Comparison of ENCODE assay signal across 8 mouse cellular contexts in the genomic region with DNA sequence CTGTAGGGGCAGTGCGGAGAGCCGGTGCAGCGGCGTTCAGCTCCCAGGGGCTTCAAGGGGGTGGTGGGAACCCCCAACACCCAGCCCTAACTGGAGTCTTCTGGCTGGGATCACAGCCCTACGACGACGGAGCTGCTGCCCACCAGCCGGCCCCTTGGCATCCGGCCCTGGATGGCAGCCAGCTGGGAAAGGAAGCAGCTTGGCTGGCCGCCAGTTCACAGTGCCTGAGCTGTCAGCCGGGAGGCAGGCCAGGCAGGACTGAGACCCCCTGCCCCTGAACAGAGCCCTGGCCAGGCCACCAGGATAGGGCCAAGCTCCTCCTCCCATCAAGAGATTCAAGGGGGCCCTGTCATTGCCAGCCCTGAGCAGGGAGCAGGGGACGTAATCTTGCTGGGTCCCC.
DNase-seq lines count a peak whose midpoint lies in the region; ATAC-seq and TF ChIP-seq lines count a peak whose summit lies in the region.

No protein-coding gene starts in this region.

- H3K4me3 ChIP-seq in thymus, adult 2 months (ENCODE audit: control insufficient read depth, insufficient read depth, low read length) = no peak overlapping the region
- no peak overlapping the region for H3K4me3 ChIP-seq in embryonic facial prominence, embryonic 14.5 days (ENCODE audit: low read depth, low read length)
- no peak overlapping the region for H3K4me3 ChIP-seq in heart, embryonic 11.5 days (ENCODE audit: low read depth, low read length)
- H3K4me3 ChIP-seq in kidney, embryonic 14.5 days (ENCODE audit: low read length) = no peak overlapping the region
- no peak overlapping the region for H3K4me3 ChIP-seq in neural tube, embryonic 14.5 days (ENCODE audit: low read depth, low read length)

- H3K27ac ChIP-seq in thymus, adult 2 months (ENCODE audit: control insufficient read depth, insufficient read depth, low read length) = no peak overlapping the region
- H3K27ac ChIP-seq in embryonic facial prominence, embryonic 14.5 days (replicated peaks; ENCODE audit: low read depth, low read length) = no peak overlapping the region
- peak overlapping the region; percentile 32; the same call in 1 of the 2 replicates for H3K27ac ChIP-seq in heart, embryonic 11.5 days (ENCODE audit: low read depth, low read length)
- H3K27ac ChIP-seq in kidney, embryonic 14.5 days (ENCODE audit: low read depth, low read length) = peak overlapping the region; percentile 2; the same call in 1 of the 2 replicates
- H3K27ac ChIP-seq in neural tube, embryonic 14.5 days (ENCODE audit: low read depth, low read length) = peak overlapping the region; percentile 66; the same call in 1 of the 2 replicates

- WGBS in thymus, adult 2 months = 5% methylated on average over 12 of the region's 12 CpGs
- 5% methylated on average over 12 of the region's 12 CpGs for WGBS in embryonic facial prominence, embryonic 14.5 days
- WGBS in heart, embryonic 11.5 days (ENCODE audit: insufficient replicate concordance) = 37% methylated on average over 12 of the region's 12 CpGs
- WGBS in kidney, embryonic 14.5 days = 34% methylated on average over 12 of the region's 12 CpGs
- WGBS in neural tube, embryonic 14.5 days = 19% methylated on average over 12 of the region's 12 CpGs

- TF ChIP-seq POLR2A in thymus, adult 2 months (IDR thresholded peaks at IDR 0.05; ENCODE audit: control insufficient read depth, extremely low read depth, insufficient read depth, low read length, poor library complexity) = no peak

- no peaks in the 10 kb centered on the region for H3K9me3 ChIP-seq in embryonic facial prominence, embryonic 14.5 days (ENCODE audit: control insufficient read depth, low read length)
- no peaks in the 10 kb centered on the region for H3K9me3 ChIP-seq in heart, embryonic 11.5 days (replicated peaks; ENCODE audit: control insufficient read depth, low read length)
- H3K9me3 ChIP-seq in kidney, embryonic 14.5 days (ENCODE audit: control insufficient read depth, low read length) = no peaks in the 10 kb centered on the region
- no peaks in the 10 kb centered on the region for H3K9me3 ChIP-seq in neural tube, embryonic 14.5 days (ENCODE audit: control insufficient read depth, low read length)

- peak; percentile 61 for ATAC-seq in embryonic facial prominence, embryonic 14.5 days (ENCODE audit: low read depth)
- peak; percentile 76 for ATAC-seq in heart, embryonic 11.5 days (replicated peaks; ENCODE audit: insufficient number of reproducible peaks, low FRiP score, low TSS enrichment)
- 0 out of 2 replicates have a peak, but pooled peaks have one; percentile 37 for ATAC-seq in kidney, embryonic 14.5 days (ENCODE audit: low FRiP score, low TSS enrichment)
- ATAC-seq in neural tube, embryonic 14.5 days (ENCODE audit: low read depth) = peak; percentile 58; the same call in 1 of the 2 replicates

- H3K27me3 ChIP-seq in thymus, adult 2 months (ENCODE audit: control insufficient read depth, insufficient read depth, low read length) = no peaks in the 10 kb centered on the region
- H3K27me3 ChIP-seq in embryonic facial prominence, embryonic 14.5 days (replicated peaks; ENCODE audit: control insufficient read depth, insufficient read depth, low read length) = no peaks in the 10 kb centered on the region
- H3K27me3 ChIP-seq in heart, embryonic 11.5 days (ENCODE audit: control insufficient read depth, insufficient read depth, low read length) = peaks cover 25% of the 10 kb centered on the region
- peaks cover 7% of the 10 kb centered on the region; the same call in 1 of the 2 replicates for H3K27me3 ChIP-seq in kidney, embryonic 14.5 days (ENCODE audit: control insufficient read depth, insufficient read depth, low read length)
- peaks cover 2% of the 10 kb centered on the region; the same call in 1 of the 2 replicates for H3K27me3 ChIP-seq in neural tube, embryonic 14.5 days (ENCODE audit: control insufficient read depth, insufficient read depth, low read length)

- H3K36me3 ChIP-seq in thymus, adult 2 months (ENCODE audit: control insufficient read depth, insufficient read depth, low read length) = no peaks in the 10 kb centered on the region
- H3K36me3 ChIP-seq in embryonic facial prominence, embryonic 14.5 days (ENCODE audit: control insufficient read depth, insufficient read depth, low read length) = no peaks in the 10 kb centered on the region
- no peaks in the 10 kb centered on the region for H3K36me3 ChIP-seq in heart, embryonic 11.5 days (ENCODE audit: control insufficient read depth, insufficient read depth, low read length)
- no peaks in the 10 kb centered on the region for H3K36me3 ChIP-seq in kidney, embryonic 14.5 days (ENCODE audit: control insufficient read depth, insufficient read depth, low read length)
- no peaks in the 10 kb centered on the region for H3K36me3 ChIP-seq in neural tube, embryonic 14.5 days (ENCODE audit: control insufficient read depth, insufficient read depth, low read length)

- peaks cover 20% of the 10 kb centered on the region for H3K4me1 ChIP-seq in thymus, adult 2 months (replicated peaks; ENCODE audit: control insufficient read depth, insufficient read depth, low read length)
- peaks cover 73% of the 10 kb centered on the region for H3K4me1 ChIP-seq in embryonic facial prominence, embryonic 14.5 days (ENCODE audit: control insufficient read depth, insufficient read depth, low read length)
- H3K4me1 ChIP-seq in heart, embryonic 11.5 days (ENCODE audit: control insufficient read depth, insufficient read depth, low read length) = peaks cover 67% of the 10 kb centered on the region
- peaks cover 70% of the 10 kb centered on the region for H3K4me1 ChIP-seq in kidney, embryonic 14.5 days (ENCODE audit: control insufficient read depth, insufficient read depth, low read length)
- H3K4me1 ChIP-seq in neural tube, embryonic 14.5 days (ENCODE audit: control insufficient read depth, insufficient read depth, low read length) = peaks cover 82% of the 10 kb centered on the region

- peak; percentile 27 for DNase-seq in thymus, adult 2 months
- no peak for DNase-seq in thymus, postnatal 0 days (ENCODE audit: low spot score)
- DNase-seq in embryonic facial prominence, embryonic 14.5 days (ENCODE audit: low spot score) = peak; percentile 88
- peak; percentile 69 for DNase-seq in liver
- peak; percentile 32 to 48 for DNase-seq in thymus, postnatal 36 days

- H3K4me2 ChIP-seq in embryonic facial prominence, embryonic 14.5 days (ENCODE audit: low read depth, low read length) = peak overlapping the region; percentile 32
- H3K4me2 ChIP-seq in heart, embryonic 11.5 days = peak overlapping the region; percentile 66
- no peak overlapping the region for H3K4me2 ChIP-seq in kidney, embryonic 14.5 days (replicated peaks; ENCODE audit: low read depth, low read length)
- H3K4me2 ChIP-seq in neural tube, embryonic 14.5 days (ENCODE audit: low read depth, low read length) = no peak overlapping the region

- H3K9ac ChIP-seq in embryonic facial prominence, embryonic 14.5 days (ENCODE audit: low read depth, low read length) = no peak overlapping the region
- H3K9ac ChIP-seq in heart, embryonic 11.5 days (ENCODE audit: low read depth, low read length) = no peak overlapping the region
- no peak overlapping the region for H3K9ac ChIP-seq in kidney, embryonic 14.5 days (ENCODE audit: low read depth, low read length)
- 0 out of 2 replicates have a peak overlapping the region, but pooled peaks have one; percentile 11 for H3K9ac ChIP-seq in neural tube, embryonic 14.5 days (replicated peaks; ENCODE audit: low read depth, low read length)

- no peak for TF ChIP-seq CTCF in thymus, adult 2 months (IDR thresholded peaks at IDR 0.05; ENCODE audit: borderline replicate concordance, control insufficient read depth, extremely low read depth, insufficient read depth, low read length, poor library complexity)

Comparison
In these comparisons a context has a peak if more than half of its experiments do, and no peak if none do; other contexts are left out.
1. H3K27ac ChIP-seq: peak in heart, embryonic 11.5 days (single experiment), kidney, embryonic 14.5 days (single experiment) and neural tube, embryonic 14.5 days (single experiment); none in thymus, adult 2 months (single experiment) and embryonic facial prominence, embryonic 14.5 days (single experiment).
2. H3K4me2 ChIP-seq: peak in embryonic facial prominence, embryonic 14.5 days (single experiment) and heart, embryonic 11.5 days (single experiment); none in kidney, embryonic 14.5 days (single experiment) and neural tube, embryonic 14.5 days (single experiment).
3. Peak in every context shown above with its lines, with median percentiles within 50 percentile points of each other: ATAC-seq.